Mouse (Mus musculus): ENCODE measurements around the gene Cep170. TPM values are rescaled to one million over a fixed set of nuclear protein-coding genes. Genes with fewer than 3 reads are reported as not detected.

Gene Cep170
- polyA plus RNA-seq, 1 experiment from 2014 or later, result 69.2 TPM

GRCm38 (mm10) chr1:176691101-176691500, 122.8 kb downstream of the Cep170 start:
- Histone ChIP-seq H3K9me3 (ENCODE audit: control insufficient read depth, low read length) (no peaks in the 10 kb centered on the region), H3K36me3 (ENCODE audit: control insufficient read depth, insufficient read depth, low read length) (no peaks in the 10 kb centered on the region), H3K4me3 (ENCODE audit: low read depth, low read length) (no peak overlapping the region), H3K27me3 (ENCODE audit: control insufficient read depth, insufficient read depth, low read length) (no peaks in the 10 kb centered on the region), H3K9ac (ENCODE audit: low read length) (no peak overlapping the region), H3K4me1 (ENCODE audit: control insufficient read depth, insufficient read depth, low read length) (no peaks in the 10 kb centered on the region), H3K27ac (ENCODE audit: low read depth, low read length) (no peak overlapping the region), H3K4me2 (no peak overlapping the region)
- DNase-seq (ENCODE audit: low spot score, missing footprints) (no peak), ATAC-seq (ENCODE audit: low FRiP score) (no peak)
- WGBS, result 93% methylated on average over 11 of the region's 11 CpGs

DNA sequence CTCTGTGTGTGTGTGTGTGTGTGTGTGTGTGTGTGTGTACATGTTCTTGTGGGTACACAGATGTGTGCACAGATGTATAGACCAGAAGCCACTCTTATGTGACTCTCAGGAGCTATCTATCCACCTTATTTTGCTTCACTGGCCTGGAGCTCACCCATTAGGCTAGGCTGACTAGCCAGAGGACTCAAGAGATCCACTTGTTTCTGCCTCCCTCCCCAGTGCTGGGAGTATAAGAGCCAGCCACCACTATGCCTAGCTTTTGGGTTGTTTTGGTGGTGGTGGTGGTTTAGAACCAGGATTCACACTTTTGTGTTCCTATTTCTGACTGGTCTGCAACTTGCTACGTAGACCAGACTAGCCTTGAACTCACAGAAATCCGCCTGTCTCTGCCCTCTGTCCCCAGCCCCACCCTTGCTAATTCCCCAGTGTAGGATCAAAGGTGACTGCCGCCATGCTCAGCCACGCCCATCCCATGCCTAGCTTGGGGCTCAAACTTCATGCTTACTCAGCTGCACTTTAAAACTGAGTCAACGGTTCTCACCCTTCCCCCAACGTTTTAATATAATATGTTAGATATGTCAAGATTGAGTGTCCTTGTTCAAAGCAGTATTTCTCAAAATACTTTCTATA, 125.5 kb downstream of the Cep170 start:
- no peaks in the 10 kb centered on the region for H3K36me3 ChIP-seq (ENCODE audit: control insufficient read depth, insufficient read depth, low read length)
- no peaks in the 10 kb centered on the region for H3K27me3 ChIP-seq (ENCODE audit: control insufficient read depth, insufficient read depth, low read length)
- WGBS, result 85% methylated on average over 6 of the region's 6 CpGs
- ATAC-seq (ENCODE audit: low FRiP score) (no peak), DNase-seq (ENCODE audit: low spot score, missing footprints) (no peak)
- H3K4me3 ChIP-seq (ENCODE audit: low read depth, low read length), result no peak overlapping the region
- H3K9me3 ChIP-seq (ENCODE audit: control insufficient read depth, low read length), result no peaks in the 10 kb centered on the region
- H3K4me1 ChIP-seq (ENCODE audit: control insufficient read depth, insufficient read depth, low read length), result no peaks in the 10 kb centered on the region
- no peak overlapping the region for H3K4me2 ChIP-seq
- no peak overlapping the region for H3K27ac ChIP-seq (ENCODE audit: low read depth, low read length)
- no peak overlapping the region for H3K9ac ChIP-seq (ENCODE audit: low read length)

MicroRNAs within 50 kb of the gene (microRNA counts, 519-probe panel; counts per million panel counts)
- microRNA mmu-miR-350, result 4,471 counts per million, percentile 42 among the panel's probes with 10 or more counts

Small RNAs within 50 kb of the gene (microRNA-seq; reads per million reads assigned to microRNA genes)
- gene Mir350, result 541 reads per million, percentile 71 among the genes with 10 or more reads in this experiment

Other genes with a start within 250 kb of the Cep170 start
- gene Sdccag8, start 593 bp upstream of the Cep170 start, polyA plus RNA-seq (2014; fragmentation: Nextera tagmentation; extraction: Ambion mirVana), result 29.4 and 30.1 TPM in 2 replicates

All from midbrain, embryonic 11.5 days (tissue).